Mouse (Mus musculus) stomach, embryonic 16.5 days (tissue): ENCODE measurements around the gene Itga8. TPM values are rescaled to one million over a fixed set of nuclear protein-coding genes. Genes with fewer than 3 reads are reported as not detected.

ENCODE experiments used
- ATAC-seq: fragments of 200-750 bp; cut with Nextera tagmentation; 2 replicates; pipeline ENCODE4 v1.8.0; 2017; ENCODE audit warnings: moderate number of reproducible peaks, moderate TSS enrichment; ENCODE audit not compliant: insufficient read depth, low FRiP score
- H3K27ac ChIP-seq: fragments of 300-500 bp; sonication (generic); 2 replicates; pipeline ENCODE4 v1.5.1; 2014; ENCODE audit warnings: low read length
- H3K27me3 ChIP-seq: fragments of 300-500 bp; sonication (generic); 2 replicates; pipeline ENCODE4 v1.6.1; 2014; ENCODE audit warnings: low read length, control low read depth, mixed read lengths; ENCODE audit not compliant: control insufficient read depth, insufficient read depth
- H3K36me3 ChIP-seq: fragments of 300-500 bp; sonication (generic); 2 replicates; pipeline ENCODE4 v1.6.1; 2014; ENCODE audit warnings: low read length; ENCODE audit not compliant: control insufficient read depth, insufficient read depth
- H3K4me1 ChIP-seq: fragments of 300-500 bp; sonication (generic); 2 replicates; pipeline ENCODE4 v1.6.1; 2014; ENCODE audit warnings: low read length, control low read depth, mixed read lengths; ENCODE audit not compliant: control insufficient read depth, insufficient read depth
- H3K4me2 ChIP-seq: fragments of 300-500 bp; sonication (generic); 2 replicates; pipeline ENCODE4 v1.6.1; 2014; ENCODE audit warnings: low read depth, low read length, mixed read lengths
- H3K4me3 ChIP-seq: fragments of 300-500 bp; sonication (generic); replicated peaks from 2 replicates; pipeline ENCODE4 v1.5.1; 2014; ENCODE audit warnings: mild to moderate bottlenecking, low read length
- H3K9ac ChIP-seq: fragments of 300-500 bp; sonication (generic); 2 replicates; pipeline ENCODE4 v1.6.1; 2014; ENCODE audit warnings: low read length
- H3K9me3 ChIP-seq: fragments of 300-500 bp; sonication (generic); replicated peaks from 2 replicates; pipeline ENCODE4 v1.6.1; 2016; ENCODE audit warnings: low read length, control low read depth; ENCODE audit not compliant: control insufficient read depth
- WGBS: fragments of 180-500 bp; shearing (Covaris S2); extraction: QIAGEN DNeasy Blood & Tissue Kit; methylation state at CpG from one replicate; pipeline ENCODE4 v1.1.7; 2014; 5-methylcytosine and 5-hydroxymethylcytosine counted together
- polyA plus RNA-seq: library from polyadenylated mRNA; unstranded; fragments of >200 nt; fragmentation: Nextera tagmentation; extraction: Ambion mirVana; gene quantifications from 2 replicates; pipeline ENCODE4 v1.2.1, GENCODE M21; 2015

Gene Itga8
- polyA plus RNA-seq, 1 experiment from 2014 or later: 23.4 TPM

DNA sequence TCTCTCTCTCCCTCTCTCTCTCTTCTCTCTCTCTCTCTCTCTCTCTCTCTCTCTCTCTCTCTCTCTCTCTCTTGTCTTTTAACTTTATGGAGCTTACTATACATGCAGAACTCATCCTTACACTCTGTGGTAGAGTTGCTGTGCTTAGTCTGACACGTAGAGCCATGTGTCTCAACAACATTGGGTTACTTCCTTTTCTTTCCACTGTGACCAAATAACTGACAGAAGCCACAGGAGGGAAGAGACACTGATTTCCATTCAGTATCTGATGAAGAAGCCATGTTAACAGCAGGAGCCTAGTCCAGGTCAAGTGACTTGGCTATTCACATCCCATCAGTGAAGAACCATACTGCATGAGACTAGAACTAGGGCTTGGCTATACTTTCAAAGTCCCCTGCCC is 21.1 kb downstream of the Itga8 start:
- H3K36me3 ChIP-seq: no peaks in the 10 kb centered on the region
- H3K4me2 ChIP-seq: no peak overlapping the region
- 76% methylated on average over 1 of the region's 1 CpGs for WGBS
- no peak overlapping the region for H3K27ac ChIP-seq
- no peaks in the 10 kb centered on the region for H3K27me3 ChIP-seq
- no peak overlapping the region for H3K4me3 ChIP-seq
- ATAC-seq: no peak
- no peak overlapping the region for H3K9ac ChIP-seq
- H3K4me1 ChIP-seq: no peaks in the 10 kb centered on the region
- no peaks in the 10 kb centered on the region for H3K9me3 ChIP-seq

GRCm38 (mm10) chr2:12279070-12279612 is 22.6 kb downstream of the Itga8 start:
- H3K9me3 ChIP-seq: no peaks in the 10 kb centered on the region
- H3K4me3 ChIP-seq: no peak overlapping the region
- H3K27me3 ChIP-seq: no peaks in the 10 kb centered on the region
- H3K36me3 ChIP-seq: no peaks in the 10 kb centered on the region
- no peak for ATAC-seq
- WGBS: 52% methylated on average over 4 of the region's 4 CpGs
- no peaks in the 10 kb centered on the region for H3K4me1 ChIP-seq
- H3K27ac ChIP-seq: no peak overlapping the region
- H3K4me2 ChIP-seq: no peak overlapping the region
- no peak overlapping the region for H3K9ac ChIP-seq

DNA sequence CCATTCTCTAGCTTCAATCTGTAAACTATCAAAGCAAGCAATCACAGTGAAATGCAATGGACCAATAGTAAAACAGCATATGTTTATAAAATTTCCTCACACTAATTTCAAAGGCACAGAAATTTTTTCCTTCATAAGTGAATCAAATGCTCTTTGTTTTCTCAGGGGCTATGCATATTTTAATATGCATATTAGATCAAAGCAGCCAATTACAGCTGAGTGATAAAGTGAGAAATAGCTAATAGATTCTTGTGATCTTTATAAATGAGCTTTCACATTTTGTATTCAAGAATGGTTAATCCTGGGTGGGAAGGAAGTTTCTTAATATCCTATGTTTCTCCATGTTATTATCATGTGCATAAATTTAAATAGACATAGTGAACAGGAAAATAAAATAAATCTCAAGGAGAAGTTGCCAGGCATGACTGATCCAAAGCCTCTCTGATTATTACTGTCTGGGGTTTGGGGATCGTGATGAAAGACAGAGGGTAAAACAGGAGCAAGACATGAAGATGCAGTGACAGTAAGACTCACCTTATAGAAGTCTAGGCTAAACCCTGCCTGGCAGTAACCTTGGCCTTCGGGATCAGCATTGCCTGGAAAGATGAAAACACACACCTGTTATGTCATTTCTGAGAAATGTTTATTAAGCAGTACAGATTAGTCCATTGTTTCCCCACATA is 44.9 kb downstream of the Itga8 start:
- Histone ChIP-seq H3K4me2 (no peak overlapping the region), H3K9me3 (no peaks in the 10 kb centered on the region), H3K36me3 (no peaks in the 10 kb centered on the region), H3K4me3 (no peak overlapping the region), H3K27ac (no peak overlapping the region), H3K4me1 (no peaks in the 10 kb centered on the region), H3K9ac (no peak overlapping the region), H3K27me3 (no peaks in the 10 kb centered on the region)
- no peak for ATAC-seq
- WGBS: 61% methylated on average over 2 of the region's 2 CpGs

- H3K4me1 ChIP-seq: no peaks in the 10 kb centered on the region
- H3K9ac ChIP-seq: no peak overlapping the region
- H3K4me2 ChIP-seq: no peak overlapping the region
- no peak overlapping the region for H3K27ac ChIP-seq
- WGBS: 91% methylated on average over 2 of the region's 2 CpGs
- no peak overlapping the region for H3K4me3 ChIP-seq
- H3K9me3 ChIP-seq: no peaks in the 10 kb centered on the region
- no peaks in the 10 kb centered on the region for H3K36me3 ChIP-seq
- no peaks in the 10 kb centered on the region for H3K27me3 ChIP-seq
- no peak for ATAC-seq
Observed at GRCm38 (mm10) chr2:12255901-12256300, 45.8 kb downstream of the Itga8 start.

- Histone ChIP-seq H3K4me2 (no peak overlapping the region), H3K4me1 (no peaks in the 10 kb centered on the region), H3K9ac (no peak overlapping the region), H3K9me3 (no peaks in the 10 kb centered on the region), H3K27ac (no peak overlapping the region), H3K36me3 (no peaks in the 10 kb centered on the region), H3K4me3 (no peak overlapping the region), H3K27me3 (no peaks in the 10 kb centered on the region)
- WGBS: 87% methylated on average over 3 of the region's 3 CpGs
- no peak for ATAC-seq
Observed at GRCm38 (mm10) chr2:12235345-12235744, 66.4 kb downstream of the Itga8 start.

DNA sequence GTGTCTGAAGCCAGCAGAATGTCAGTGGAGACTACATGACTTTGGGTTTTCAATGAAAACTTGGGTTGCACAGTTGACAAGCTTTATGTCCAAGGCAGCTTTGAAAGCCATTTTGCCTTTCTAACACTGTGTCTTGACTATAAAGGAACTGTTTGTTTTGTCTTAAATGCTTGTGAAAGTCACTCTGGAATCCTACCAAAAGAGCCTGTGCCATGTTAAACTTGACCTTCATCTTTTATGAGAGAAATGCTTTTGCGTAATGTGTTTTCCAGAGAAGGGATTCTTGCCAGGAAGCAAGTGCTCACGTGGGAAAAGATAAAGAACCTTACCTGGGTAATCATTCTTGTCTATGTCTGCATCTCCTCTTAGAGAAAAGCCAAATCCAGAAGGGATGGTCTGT is 72.0 kb downstream of the Itga8 start:
- Histone ChIP-seq H3K4me3 (no peak overlapping the region), H3K27ac (no peak overlapping the region), H3K9ac (no peak overlapping the region), H3K9me3 (no peaks in the 10 kb centered on the region), H3K36me3 (no peaks in the 10 kb centered on the region), H3K4me2 (no peak overlapping the region), H3K4me1 (no peaks in the 10 kb centered on the region), H3K27me3 (no peaks in the 10 kb centered on the region)
- whole genome bisulfite sequencing: 73% methylated on average over 2 of the region's 2 CpGs
- no peak for ATAC-seq

DNA sequence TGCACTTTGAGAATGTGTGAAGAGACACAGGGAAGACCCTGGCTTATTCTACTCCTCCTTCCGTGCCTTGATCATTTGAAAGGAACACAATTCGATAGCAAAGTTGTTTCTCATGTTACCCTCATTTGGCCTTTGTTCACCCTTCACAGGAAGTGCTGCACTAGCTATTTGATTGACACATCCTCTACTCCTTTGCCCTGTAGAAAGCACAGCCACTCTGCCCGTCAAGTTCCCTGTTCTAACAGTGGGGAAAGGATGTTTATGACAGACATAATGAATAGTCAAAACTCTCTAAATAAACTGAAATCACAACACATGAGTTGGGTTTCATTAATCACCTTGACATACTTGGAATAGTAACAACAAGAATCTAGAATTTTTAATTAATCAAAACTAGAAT is 73.4 kb downstream of the Itga8 start:
- no peaks in the 10 kb centered on the region for H3K27me3 ChIP-seq
- H3K9me3 ChIP-seq: no peaks in the 10 kb centered on the region
- no peak for ATAC-seq
- WGBS: 52% methylated on average over 3 of the region's 3 CpGs
- no peak overlapping the region for H3K9ac ChIP-seq
- H3K4me2 ChIP-seq: no peak overlapping the region
- H3K27ac ChIP-seq: no peak overlapping the region
- H3K36me3 ChIP-seq: no peaks in the 10 kb centered on the region
- no peak overlapping the region for H3K4me3 ChIP-seq
- no peaks in the 10 kb centered on the region for H3K4me1 ChIP-seq

- no peak overlapping the region for H3K4me2 ChIP-seq
- no peaks in the 10 kb centered on the region for H3K9me3 ChIP-seq
- H3K4me1 ChIP-seq: 0 out of 2 replicates have a peak, but pooled peaks cover 3% of the 10 kb centered on the region
- H3K27me3 ChIP-seq: no peaks in the 10 kb centered on the region
- H3K27ac ChIP-seq: no peak overlapping the region
- H3K9ac ChIP-seq: no peak overlapping the region
- WGBS: 42% methylated on average over 2 of the region's 2 CpGs
- H3K36me3 ChIP-seq: no peaks in the 10 kb centered on the region
- H3K4me3 ChIP-seq: no peak overlapping the region
- ATAC-seq: no peak
Observed at GRCm38 (mm10) chr2:12227243-12227642, 74.5 kb downstream of the Itga8 start.

DNA sequence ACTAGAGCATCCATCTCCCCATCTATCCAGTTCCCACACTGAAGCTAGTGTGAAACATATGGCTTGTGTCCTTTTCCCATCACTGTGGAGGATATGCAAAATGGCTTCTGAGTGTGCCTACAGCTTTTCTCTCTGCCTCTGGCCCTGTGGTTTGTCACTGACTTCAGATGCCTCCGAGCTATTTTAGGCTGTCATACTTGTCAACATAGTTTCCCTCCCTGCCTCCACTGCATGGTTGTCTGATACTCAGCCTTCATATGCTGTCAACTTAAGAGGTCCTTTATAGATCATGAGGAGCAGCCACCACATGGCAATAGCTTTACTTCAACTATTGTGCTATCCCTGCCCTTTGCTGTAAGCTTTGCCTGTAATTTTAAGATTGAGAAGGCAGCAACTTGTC is 75.4 kb downstream of the Itga8 start:
- Histone ChIP-seq H3K4me1 (0 out of 2 replicates have a peak, but pooled peaks cover 3% of the 10 kb centered on the region), H3K9me3 (no peaks in the 10 kb centered on the region), H3K36me3 (no peaks in the 10 kb centered on the region), H3K4me2 (no peak overlapping the region), H3K9ac (no peak overlapping the region), H3K4me3 (no peak overlapping the region), H3K27ac (no peak overlapping the region), H3K27me3 (no peaks in the 10 kb centered on the region)
- ATAC-seq: no peak
- WGBS: 79% methylated on average over 1 of the region's 1 CpGs
